Mouse (Mus musculus) liver, postnatal 0 days (tissue): ENCODE data around the gene Dph2. TPM values are rescaled to one million over a fixed set of nuclear protein-coding genes. Genes with fewer than 3 reads are reported as not detected.

Experiments
- ATAC-seq: fragments of 200-750 bp; cut with Nextera tagmentation; 2 replicates; pipeline ENCODE4 v1.8.0; 2017; ENCODE audit warnings: mild to moderate bottlenecking, moderate library complexity
- DNase-seq: peaks from one replicate; pipeline ENCODE4 v3.0.0-alpha.2; 2016
- H3K27ac ChIP-seq: fragments of 300-500 bp; sonication (generic); 2 replicates; pipeline ENCODE4 v1.5.1; 2014; ENCODE audit warnings: antibody characterized with exemption, moderate library complexity, mild to moderate bottlenecking, low read depth
- H3K27me3 ChIP-seq: fragments of 300-500 bp; sonication (generic); 2 replicates; pipeline ENCODE4 v1.6.1; 2014; ENCODE audit warnings: low read length, control low read depth, mixed read lengths; ENCODE audit not compliant: insufficient read depth
- H3K36me3 ChIP-seq: fragments of 300-500 bp; sonication (generic); replicated peaks from 2 replicates; pipeline ENCODE4 v1.6.1; 2014; ENCODE audit warnings: mild to moderate bottlenecking, control low read depth, low read length, moderate library complexity, mixed read lengths; ENCODE audit not compliant: insufficient read depth
- H3K4me1 ChIP-seq: fragments of 300-500 bp; sonication (generic); 2 replicates; pipeline ENCODE4 v1.6.1; 2014; ENCODE audit warnings: antibody characterized with exemption, mild to moderate bottlenecking, control low read depth; ENCODE audit not compliant: insufficient read depth
- H3K4me2 ChIP-seq: fragments of 300-500 bp; sonication (generic); 2 replicates; pipeline ENCODE4 v1.6.1; 2014; ENCODE audit warnings: low read depth, mild to moderate bottlenecking, low read length, moderate library complexity, mixed read lengths
- H3K4me3 ChIP-seq: fragments of 300-500 bp; sonication (generic); 2 replicates; pipeline ENCODE4 v1.5.1; 2014; ENCODE audit warnings: low read depth, low read length
- H3K9ac ChIP-seq: fragments of 300-500 bp; sonication (generic); replicated peaks from 2 replicates; pipeline ENCODE4 v1.6.1; 2014; ENCODE audit warnings: mild to moderate bottlenecking, moderate library complexity
- H3K9me3 ChIP-seq: fragments of 300-500 bp; sonication (generic); 2 replicates; pipeline ENCODE4 v1.6.1; 2016; ENCODE audit warnings: mild to moderate bottlenecking, control low read depth, low read length, mixed read lengths
- CTCF ChIP-seq: sonication (generic); IDR thresholded peaks from 2 replicates; pipeline ENCODE4 v1.5.1; 2016; ENCODE audit warnings: antibody characterized with exemption, low read depth
- EP300 ChIP-seq: IDR thresholded peaks from 2 replicates; pipeline ENCODE4 v1.6.1; 2016; ENCODE audit warnings: antibody characterized with exemption, low read depth, mild to moderate bottlenecking
- WGBS: fragments of 180-500 bp; shearing (Covaris S2); extraction: QIAGEN DNeasy Blood & Tissue Kit; methylation state at CpG from one replicate; pipeline ENCODE4 v1.1.7; 2014; ENCODE audit not compliant: insufficient replicate concordance; 5-methylcytosine and 5-hydroxymethylcytosine counted together
- polyA plus RNA-seq: library from polyadenylated mRNA; unstranded; fragments of >200 nt; fragmentation: Nextera tagmentation; extraction: Ambion mirVana; gene quantifications from 2 replicates; pipeline ENCODE4 v1.2.1, GENCODE M21; 2015

The Dph2 gene
- polyA plus RNA-seq, 1 experiment from 2014 or later: 4.5 TPM

DNA sequence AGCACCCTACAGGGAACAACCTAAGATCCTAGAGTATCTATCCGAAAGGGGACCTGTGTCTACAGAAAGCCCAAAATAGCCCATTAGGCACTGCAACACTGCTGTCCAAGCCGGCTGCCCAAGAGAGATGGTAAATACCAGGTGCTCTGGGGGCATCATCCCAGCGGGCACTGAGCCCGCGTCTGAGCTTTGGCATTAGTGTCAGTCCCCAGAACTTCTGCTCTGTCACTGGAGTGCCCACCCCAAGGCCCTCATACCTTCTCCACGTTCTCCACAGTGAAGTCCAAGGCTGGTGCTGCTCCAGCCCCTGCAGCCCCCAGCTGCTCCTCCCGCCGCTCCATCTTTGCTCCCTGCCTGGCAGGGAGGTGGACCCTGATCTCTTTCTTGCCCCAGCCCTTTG, 22.2 kb upstream of the Dph2 start:
- no peaks in the 10 kb centered on the region for H3K9me3 ChIP-seq
- 20% methylated on average over 8 of the region's 8 CpGs for WGBS
- peak overlapping the region; percentile 83 for H3K9ac ChIP-seq
- peak overlapping the region; percentile 81 for H3K4me3 ChIP-seq
- ATAC-seq (no peak), DNase-seq (no peak)
- H3K27me3 ChIP-seq: no peaks in the 10 kb centered on the region
- peak overlapping the region; percentile 99 for H3K4me2 ChIP-seq
- peaks cover 31% of the 10 kb centered on the region for H3K4me1 ChIP-seq
- no peak for TF ChIP-seq CTCF
- TF ChIP-seq EP300: no peak
- H3K27ac ChIP-seq: no peak overlapping the region
- peaks cover 4% of the 10 kb centered on the region for H3K36me3 ChIP-seq

DNA sequence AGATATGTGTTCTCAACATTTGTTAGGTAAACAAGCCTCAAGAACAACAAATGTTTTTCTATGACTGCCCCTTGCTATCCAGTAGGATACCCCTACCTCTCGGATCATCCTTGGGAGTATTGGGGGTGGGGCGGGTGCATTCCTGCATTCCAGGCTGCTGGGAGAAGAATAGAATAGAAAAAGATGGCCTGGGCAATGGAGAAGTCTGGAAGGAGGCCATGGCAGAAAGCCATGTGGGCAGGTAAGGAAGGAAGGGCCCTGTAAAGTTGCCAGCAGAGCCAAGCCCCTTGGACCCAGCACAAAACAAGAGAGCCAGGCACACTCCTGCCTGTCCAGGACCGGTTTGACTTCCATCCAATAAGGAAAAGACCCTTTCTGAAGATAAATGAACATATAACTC, 21.6 kb upstream of the Dph2 start:
- TF ChIP-seq CTCF (no peak), EP300 (no peak)
- WGBS: 72% methylated on average over 3 of the region's 3 CpGs
- H3K4me3 ChIP-seq: no peak overlapping the region
- H3K4me1 ChIP-seq: peaks cover 31% of the 10 kb centered on the region
- H3K36me3 ChIP-seq: peaks cover 4% of the 10 kb centered on the region
- ATAC-seq (no peak), DNase-seq (no peak)
- H3K9ac ChIP-seq: no peak overlapping the region
- H3K9me3 ChIP-seq: no peaks in the 10 kb centered on the region
- H3K27ac ChIP-seq: no peak overlapping the region
- peak overlapping the region; percentile 99 for H3K4me2 ChIP-seq
- no peaks in the 10 kb centered on the region for H3K27me3 ChIP-seq

DNA sequence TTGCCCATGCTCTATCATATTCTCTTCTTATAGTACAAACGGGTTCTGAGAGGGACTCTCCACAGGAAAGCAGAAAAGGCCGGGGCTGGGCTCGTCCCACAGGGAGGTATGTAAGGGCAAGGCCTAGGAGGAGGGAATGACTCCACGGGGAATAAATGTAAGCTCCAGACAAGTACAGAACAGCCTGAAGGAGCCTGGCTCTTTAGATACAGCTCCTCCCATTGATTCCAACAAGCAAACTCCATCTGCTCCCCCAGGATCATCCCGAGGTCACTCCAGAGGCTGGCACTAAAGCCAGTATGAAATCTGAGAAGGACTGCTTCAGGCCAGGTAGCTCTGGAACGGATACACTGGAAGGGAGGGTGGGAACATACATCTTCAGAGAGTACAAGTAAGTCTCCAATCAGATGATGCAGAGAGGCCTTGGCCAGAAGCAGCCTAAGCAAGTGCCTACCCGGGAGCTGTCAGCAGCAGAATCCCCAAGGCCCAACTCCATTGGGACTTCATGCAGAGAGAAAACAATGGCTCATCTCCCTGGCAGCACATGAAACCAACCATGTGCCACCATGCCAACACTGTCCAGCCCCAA, 20.9 kb upstream of the Dph2 start:
- Histone ChIP-seq H3K9me3 (no peaks in the 10 kb centered on the region), H3K27me3 (no peaks in the 10 kb centered on the region), H3K36me3 (peaks cover 4% of the 10 kb centered on the region), H3K4me1 (peaks cover 28% of the 10 kb centered on the region), H3K4me2 (no peak overlapping the region), H3K4me3 (no peak overlapping the region), H3K27ac (no peak overlapping the region), H3K9ac (no peak overlapping the region)
- 77% methylated on average over 7 of the region's 7 CpGs for WGBS
- DNase-seq (no peak), ATAC-seq (no peak)
- TF ChIP-seq CTCF (no peak), EP300 (no peak)

DNA sequence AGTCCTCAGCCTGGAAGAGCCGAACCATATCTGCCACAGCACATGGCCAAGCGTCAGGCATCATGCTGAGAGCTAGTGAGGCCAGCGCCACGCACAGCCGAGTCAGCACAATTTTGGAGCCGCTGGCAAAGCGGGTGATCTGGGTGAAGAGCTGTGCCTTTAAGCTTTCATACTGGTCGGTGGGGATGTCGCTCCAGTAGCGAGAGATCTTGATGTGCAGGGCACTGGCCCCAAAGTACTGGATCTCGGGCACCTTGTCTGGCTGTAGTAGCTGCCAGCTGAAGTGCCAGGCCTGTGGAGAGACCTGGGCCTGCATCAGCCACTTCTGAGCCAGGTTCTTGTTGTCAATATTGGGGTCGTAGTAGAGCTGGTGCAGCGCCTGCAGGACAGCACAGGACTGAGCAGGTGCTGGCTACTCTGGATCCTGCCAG, 20.3 kb upstream of the Dph2 start:
- peaks cover 28% of the 10 kb centered on the region for H3K4me1 ChIP-seq
- 92% methylated on average over 13 of the region's 13 CpGs for WGBS
- ATAC-seq: no peak

DNA sequence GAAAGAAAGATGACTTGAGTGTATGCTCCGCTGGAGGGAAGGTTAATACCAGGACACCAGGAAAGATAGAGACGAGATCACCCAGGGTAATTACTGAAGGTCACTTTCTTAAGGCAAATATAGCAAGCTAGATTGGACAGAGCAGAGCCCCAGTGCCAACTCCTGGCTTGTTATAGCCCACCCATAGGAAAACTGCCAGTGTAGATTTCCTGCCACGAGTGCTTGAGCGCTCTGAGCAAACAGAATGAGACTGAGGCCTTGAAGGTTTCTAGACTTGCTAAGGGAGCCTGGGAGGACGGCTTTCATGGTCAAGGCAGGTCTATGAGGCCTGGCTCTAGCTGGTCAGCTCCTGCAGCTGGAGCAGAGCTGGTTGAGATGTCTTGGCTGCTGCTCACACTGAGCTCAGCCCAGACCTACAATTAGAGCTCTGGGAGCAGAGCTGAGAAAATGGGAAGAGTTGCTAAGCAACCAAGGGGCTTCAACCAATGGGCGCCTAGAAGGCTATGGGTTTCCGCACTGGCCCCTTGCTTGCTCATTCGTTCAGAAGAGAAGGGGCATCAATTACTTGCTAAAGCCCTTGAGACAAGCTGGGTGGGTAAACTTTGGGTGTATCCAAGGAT, 17.1 kb upstream of the Dph2 start:
- Histone ChIP-seq H3K27ac (no peak overlapping the region), H3K9ac (no peak overlapping the region), H3K4me3 (no peak overlapping the region), H3K4me1 (peaks cover 10% of the 10 kb centered on the region), H3K27me3 (no peaks in the 10 kb centered on the region), H3K36me3 (peaks cover 14% of the 10 kb centered on the region), H3K9me3 (no peaks in the 10 kb centered on the region), H3K4me2 (no peak overlapping the region)
- ATAC-seq (no peak), DNase-seq (no peak)
- TF ChIP-seq EP300 (no peak), CTCF (no peak)
- WGBS: 82% methylated on average over 8 of the region's 8 CpGs

More for the DNA sequence above, 20.3 kb upstream of the Dph2 start:
- no peaks in the 10 kb centered on the region for H3K27me3 ChIP-seq
- no peak overlapping the region for H3K4me2 ChIP-seq
- H3K9ac ChIP-seq: no peak overlapping the region
- H3K9me3 ChIP-seq: no peaks in the 10 kb centered on the region
- no peak for DNase-seq
- H3K27ac ChIP-seq: no peak overlapping the region
- peaks cover 4% of the 10 kb centered on the region for H3K36me3 ChIP-seq
- TF ChIP-seq EP300 (no peak), CTCF (no peak)
- H3K4me3 ChIP-seq: no peak overlapping the region

DNA sequence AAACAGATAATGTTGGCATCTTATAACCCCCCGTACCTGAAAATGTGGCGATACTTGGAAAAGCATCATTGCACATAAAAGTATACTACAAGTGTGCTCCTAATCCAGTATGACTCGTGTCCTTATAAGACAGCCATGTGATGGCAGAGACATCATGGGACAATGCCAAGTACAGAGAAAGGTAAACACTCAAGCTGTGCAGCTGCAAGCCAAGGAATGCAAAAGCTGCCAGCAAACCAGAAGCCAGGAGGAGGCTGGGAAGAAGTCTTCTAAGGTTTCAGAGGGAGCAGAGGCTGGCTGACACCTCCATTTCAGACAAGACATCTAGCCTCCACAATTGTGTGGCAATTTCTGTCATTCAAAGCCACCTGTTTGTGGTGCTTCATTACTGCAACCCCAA, 14.4 kb upstream of the Dph2 start:
- 82% methylated on average over 3 of the region's 3 CpGs for WGBS
- no peaks in the 10 kb centered on the region for H3K9me3 ChIP-seq
- H3K9ac ChIP-seq: no peak overlapping the region
- ATAC-seq (no peak), DNase-seq (no peak)
- no peaks in the 10 kb centered on the region for H3K4me1 ChIP-seq
- no peak overlapping the region for H3K4me2 ChIP-seq
- H3K27me3 ChIP-seq: no peaks in the 10 kb centered on the region
- no peak overlapping the region for H3K27ac ChIP-seq
- no peak for TF ChIP-seq CTCF
- TF ChIP-seq EP300: no peak
- H3K4me3 ChIP-seq: no peak overlapping the region
- H3K36me3 ChIP-seq: peaks cover 39% of the 10 kb centered on the region
